Mouse (Mus musculus) ES-Bruce4 (cell line): ENCODE data around the gene Otog.

Experiments
- CTCF ChIP-seq: IDR thresholded peaks from one replicate; pipeline ENCODE4 v1.8.1; 2011; ENCODE audit warnings: low read depth, low read length
- EP300 ChIP-seq: IDR thresholded peaks from 2 replicates; pipeline ENCODE4 v1.6.1; 2011; ENCODE audit warnings: low read depth, low read length; ENCODE audit not compliant: insufficient read depth
- POLR2A ChIP-seq: IDR thresholded peaks from one replicate; pipeline ENCODE4 v1.8.1; 2011; ENCODE audit warnings: low read length; ENCODE audit not compliant: insufficient read depth

DNA sequence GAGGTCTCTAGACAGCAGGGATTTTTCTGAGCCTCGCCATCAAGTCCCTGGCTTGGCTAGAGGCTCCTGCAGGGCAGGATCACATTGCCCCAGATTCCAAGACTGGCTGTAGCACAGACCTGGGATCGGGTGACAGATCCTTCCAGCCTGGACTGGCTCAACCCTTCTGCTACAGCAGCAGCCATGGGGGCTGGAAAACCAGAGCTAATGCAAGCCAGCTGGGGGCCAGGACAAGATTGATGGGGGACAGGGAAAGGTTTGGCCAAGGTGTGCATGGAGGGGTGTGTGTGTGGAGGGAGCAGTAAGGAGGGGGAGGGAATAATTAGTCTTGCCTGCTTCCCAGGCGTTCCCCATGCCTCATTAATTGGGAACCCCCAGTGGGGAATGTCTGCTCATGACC lies 99.0 kb downstream of the Otog start:
- TF ChIP-seq CTCF = no peak
- no peak for TF ChIP-seq POLR2A
- no peak for TF ChIP-seq EP300
